Mouse (Mus musculus) hindbrain, embryonic 11.5 days (tissue): ENCODE data around the gene Twist2. TPM values are rescaled to one million over a fixed set of nuclear protein-coding genes. Genes with fewer than 3 reads are reported as not detected.

Experiments used
- ATAC-seq: fragments of 200-750 bp; cut with Nextera tagmentation; 2 replicates; pipeline ENCODE4 v1.8.0; 2017; ENCODE audit warnings: mild to moderate bottlenecking, moderate TSS enrichment, moderate library complexity; ENCODE audit not compliant: low FRiP score
- DNase-seq: peaks from one replicate; pipeline ENCODE4 v3.0.0-alpha.2; 2015; ENCODE audit warnings: low spot score
- H3K27ac ChIP-seq: fragments of 300-500 bp; sonication (generic); 2 replicates; pipeline ENCODE4 v1.5.1; 2014; ENCODE audit warnings: mild to moderate bottlenecking, low read depth, low read length
- H3K27me3 ChIP-seq: fragments of 300-500 bp; sonication (generic); 2 replicates; pipeline ENCODE4 v1.6.1; 2014; ENCODE audit warnings: mild to moderate bottlenecking, low read length, moderate library complexity, mixed read lengths; ENCODE audit not compliant: control insufficient read depth, insufficient read depth
- H3K36me3 ChIP-seq: fragments of 300-500 bp; sonication (generic); 2 replicates; pipeline ENCODE4 v1.6.1; 2014; ENCODE audit warnings: mild to moderate bottlenecking, low read length, moderate library complexity, mixed read lengths; ENCODE audit not compliant: control insufficient read depth, insufficient read depth
- H3K4me1 ChIP-seq: fragments of 300-500 bp; sonication (generic); replicated peaks from 2 replicates; pipeline ENCODE4 v1.6.1; 2014; ENCODE audit warnings: low read length, mixed read lengths; ENCODE audit not compliant: control insufficient read depth, insufficient read depth
- H3K4me2 ChIP-seq: fragments of 300-500 bp; sonication (generic); replicated peaks from 2 replicates; pipeline ENCODE4 v1.6.1; 2014; ENCODE audit warnings: mild to moderate bottlenecking, low read depth, low read length
- H3K4me3 ChIP-seq: fragments of 300-500 bp; sonication (generic); 2 replicates; pipeline ENCODE4 v1.5.1; 2014; ENCODE audit warnings: low read depth, low read length
- H3K9ac ChIP-seq: fragments of 300-500 bp; sonication (generic); 2 replicates; pipeline ENCODE4 v1.6.1; 2014; ENCODE audit warnings: low read depth, low read length
- H3K9me3 ChIP-seq: fragments of 300-500 bp; sonication (generic); 2 replicates; pipeline ENCODE4 v1.6.1; 2016; ENCODE audit warnings: low read length; ENCODE audit not compliant: control insufficient read depth
- WGBS: fragments of 180-500 bp; shearing (Covaris S2); extraction: QIAGEN DNeasy Blood & Tissue Kit; methylation state at CpG from one replicate; pipeline ENCODE4 v1.1.7; 2014; 5-methylcytosine and 5-hydroxymethylcytosine counted together
- polyA plus RNA-seq: library from polyadenylated mRNA; unstranded; fragments of >200 nt; fragmentation: Nextera tagmentation; extraction: Ambion mirVana; gene quantifications from 2 replicates; pipeline ENCODE4 v1.2.1, GENCODE M21; 2014

The Twist2 gene
- 16.3 and 23.2 TPM in 2 replicates for polyA plus RNA-seq

DNA sequence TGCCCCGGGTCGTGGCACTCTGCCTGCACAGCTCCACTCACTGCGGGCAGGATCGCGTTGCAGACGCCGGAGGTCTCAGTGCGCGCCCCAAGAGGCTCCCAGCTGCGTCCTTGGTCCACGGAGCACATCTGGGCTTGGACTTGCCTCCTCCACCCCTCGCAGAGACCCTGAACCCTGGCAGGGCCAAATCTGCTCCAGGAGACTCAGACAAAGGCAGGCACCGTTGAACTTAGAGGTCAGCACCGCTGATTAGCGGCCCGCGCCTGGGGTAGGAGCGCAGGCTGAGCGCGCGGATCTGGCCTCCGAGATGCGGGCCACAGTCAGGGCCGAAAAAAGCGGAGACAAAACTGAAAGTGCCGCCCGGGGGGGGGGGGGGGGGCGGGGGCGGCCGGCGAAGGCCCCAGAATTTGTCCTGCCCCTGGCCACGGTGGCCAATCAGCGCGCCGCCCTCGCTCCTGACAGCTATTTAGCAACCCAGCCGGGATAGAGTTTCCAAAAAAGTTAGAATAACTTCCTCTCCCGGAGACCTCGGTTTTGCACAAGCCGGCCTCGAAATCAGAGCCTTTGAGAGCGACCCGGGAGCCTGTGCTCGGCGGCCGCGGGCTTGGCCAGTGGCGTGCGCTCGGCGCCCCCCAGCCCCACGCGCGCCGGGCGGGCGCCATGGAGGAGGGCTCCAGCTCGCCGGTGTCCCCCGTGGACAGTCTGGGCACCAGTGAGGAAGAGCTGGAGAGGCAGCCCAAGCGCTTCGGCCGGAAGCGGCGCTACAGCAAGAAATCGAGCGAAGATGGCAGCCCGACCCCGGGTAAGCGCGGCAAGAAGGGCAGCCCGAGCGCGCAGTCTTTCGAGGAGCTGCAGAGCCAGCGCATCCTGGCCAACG, at the start of gene Twist2:
Twist2 (plus strand) TSS at position 495 of the 877 bp plus-strand sequence.
- Histone ChIP-seq H3K4me2 (peak within 1 kb of the TSS; percentile 79), H3K27ac (peak within 1 kb of the TSS; percentile 49), H3K4me1 (peaks cover 4% of the 10 kb centered on the region; the same call in 1 of the 2 replicates), H3K27me3 (peaks cover 42% of the 10 kb centered on the region), H3K9me3 (no peaks in the 10 kb centered on the region), H3K9ac (peak within 1 kb of the TSS; percentile 42), H3K36me3 (no peaks in the 10 kb centered on the region), H3K4me3 (peak within 1 kb of the TSS; percentile 46)
- DNase-seq (peak; percentile 58), ATAC-seq (no peak)
- under 1% methylated on average over 70 of the region's 77 CpGs for WGBS

DNA sequence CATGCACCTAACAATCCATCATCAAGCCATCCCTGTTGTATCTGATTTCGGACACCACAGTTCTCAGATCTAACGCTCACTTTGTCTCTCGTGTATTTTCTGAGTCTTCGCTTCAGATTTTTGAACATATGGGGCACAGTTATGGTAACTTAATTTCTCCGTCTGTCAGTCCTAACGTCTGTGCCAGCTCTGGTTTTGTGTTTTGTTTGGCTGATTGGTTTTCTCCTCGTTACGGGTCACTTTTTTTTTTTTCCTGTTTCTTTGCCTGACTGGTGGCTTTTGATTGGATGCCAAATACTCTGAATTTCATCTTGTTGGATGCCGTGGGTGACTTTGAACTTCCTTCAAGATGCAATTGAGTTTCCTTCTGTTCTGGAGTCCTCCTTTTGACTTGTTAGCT, 48.3 kb upstream of the Twist2 start:
- 80% methylated on average over 9 of the region's 9 CpGs for WGBS
- no peak for DNase-seq

DNA sequence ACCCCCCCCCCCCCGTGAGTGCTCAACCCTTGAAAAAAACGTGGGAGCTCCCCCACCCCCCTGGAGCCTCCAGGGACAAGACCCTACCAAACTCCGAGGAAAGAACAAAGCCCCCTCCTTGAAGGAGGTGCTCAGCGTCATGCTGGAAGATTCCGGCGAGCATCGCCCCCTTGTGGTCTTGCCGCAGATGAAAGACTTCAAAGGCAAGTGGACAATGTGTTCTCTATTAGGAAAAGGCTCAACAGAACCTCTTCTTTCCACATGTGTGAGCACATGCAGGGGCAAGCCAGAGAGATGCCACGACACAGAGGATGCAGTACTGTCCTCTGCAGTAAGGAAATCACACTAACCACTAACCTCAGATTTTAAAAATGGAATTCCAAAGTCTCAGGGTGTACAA, 46.2 kb upstream of the Twist2 start:
- H3K4me2 ChIP-seq: peak overlapping the region; percentile 25
- DNase-seq (peak; percentile 89), ATAC-seq (peak; percentile 70)
- no peaks in the 10 kb centered on the region for H3K27me3 ChIP-seq
- H3K9ac ChIP-seq: peak overlapping the region; percentile 35; the same call in 1 of the 2 replicates
- no peaks in the 10 kb centered on the region for H3K36me3 ChIP-seq
- H3K4me1 ChIP-seq: peaks cover 12% of the 10 kb centered on the region
- 1% methylated on average over 9 of the region's 9 CpGs for WGBS
- no peak overlapping the region for H3K27ac ChIP-seq
- no peak overlapping the region for H3K4me3 ChIP-seq
- no peaks in the 10 kb centered on the region for H3K9me3 ChIP-seq

More for the DNA sequence above, 48.3 kb upstream of the Twist2 start:
- Histone ChIP-seq H3K9me3 (no peaks in the 10 kb centered on the region), H3K4me1 (peaks cover 2% of the 10 kb centered on the region; the same call in 1 of the 2 replicates), H3K36me3 (no peaks in the 10 kb centered on the region), H3K27me3 (peaks cover 2% of the 10 kb centered on the region; the same call in 1 of the 2 replicates), H3K27ac (no peak overlapping the region), H3K4me2 (no peak overlapping the region), H3K9ac (no peak overlapping the region), H3K4me3 (no peak overlapping the region)
- ATAC-seq: no peak

DNA sequence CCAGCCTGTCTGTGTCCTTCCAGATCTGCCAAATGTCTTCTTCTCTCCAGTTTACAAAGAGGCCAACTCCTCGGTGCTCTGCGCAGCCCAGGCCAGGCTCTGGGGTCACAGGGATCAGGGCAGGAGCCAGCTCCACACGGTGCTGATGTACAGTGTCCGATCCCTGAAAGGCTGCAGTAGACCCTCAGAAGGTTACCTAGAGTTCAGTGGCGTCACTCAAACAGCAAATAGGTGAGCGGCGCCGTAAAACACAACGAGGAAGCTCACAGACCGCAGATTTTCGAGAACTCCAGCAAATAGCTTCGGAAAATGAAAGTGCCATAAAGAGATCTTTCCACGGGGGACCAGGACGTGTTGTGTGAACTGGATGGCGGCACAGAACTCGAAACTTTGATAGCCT, 44.0 kb upstream of the Twist2 start:
- 49% methylated on average over 16 of the region's 16 CpGs for WGBS
- H3K36me3 ChIP-seq: no peaks in the 10 kb centered on the region
- H3K4me3 ChIP-seq: no peak overlapping the region
- H3K27ac ChIP-seq: no peak overlapping the region
- H3K27me3 ChIP-seq: no peaks in the 10 kb centered on the region
- H3K9me3 ChIP-seq: no peaks in the 10 kb centered on the region
- ATAC-seq: no peak
- H3K9ac ChIP-seq: no peak overlapping the region
- no peak for DNase-seq
- peaks cover 13% of the 10 kb centered on the region for H3K4me1 ChIP-seq
- H3K4me2 ChIP-seq: no peak overlapping the region

DNA sequence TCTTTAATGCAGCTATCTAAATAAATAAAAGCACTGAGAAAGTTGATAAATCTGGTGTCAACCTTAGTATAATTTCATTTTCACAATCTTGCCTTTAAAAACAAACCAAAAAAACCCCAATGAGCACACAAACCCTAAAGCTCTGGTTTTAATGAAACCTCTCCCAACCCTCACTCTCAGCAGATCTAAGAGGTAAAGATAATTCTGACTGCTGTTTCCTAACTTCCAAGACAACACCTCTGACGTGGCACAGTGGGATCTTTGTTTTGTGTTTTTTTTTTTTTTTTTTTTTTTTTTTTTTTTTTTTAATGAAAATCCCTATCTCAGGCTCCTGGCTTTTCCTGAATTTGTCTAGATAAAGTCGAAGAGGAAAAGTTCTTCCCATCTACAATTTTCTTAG, 43.1 kb upstream of the Twist2 start:
- 37% methylated on average over 2 of the region's 2 CpGs for WGBS
- no peaks in the 10 kb centered on the region for H3K9me3 ChIP-seq
- no peak for ATAC-seq
- no peak overlapping the region for H3K4me3 ChIP-seq
- peaks cover 13% of the 10 kb centered on the region for H3K4me1 ChIP-seq
- DNase-seq: no peak
- no peak overlapping the region for H3K9ac ChIP-seq
- H3K27me3 ChIP-seq: no peaks in the 10 kb centered on the region
- H3K4me2 ChIP-seq: no peak overlapping the region
- H3K27ac ChIP-seq: no peak overlapping the region
- H3K36me3 ChIP-seq: no peaks in the 10 kb centered on the region

GRCm38 (mm10) chr1:91758600-91759515, 42.4 kb upstream of the Twist2 start:
- DNase-seq: peak; percentile 46
- H3K4me3 ChIP-seq: no peak overlapping the region
- H3K9ac ChIP-seq: no peak overlapping the region
- peaks cover 13% of the 10 kb centered on the region for H3K4me1 ChIP-seq
- 0 out of 2 replicates have a peak overlapping the region, but pooled peaks have one; percentile 4 for H3K27ac ChIP-seq
- no peaks in the 10 kb centered on the region for H3K27me3 ChIP-seq
- no peaks in the 10 kb centered on the region for H3K36me3 ChIP-seq
- 0 out of 2 replicates have a peak, but pooled peaks have one; percentile 45 for ATAC-seq
- no peaks in the 10 kb centered on the region for H3K9me3 ChIP-seq
- 33% methylated on average over 12 of the region's 12 CpGs for WGBS
- H3K4me2 ChIP-seq: no peak overlapping the region

- ATAC-seq (0 out of 2 replicates have a peak, but pooled peaks have one; percentile 35), DNase-seq (peak; percentile 66)
- H3K9me3 ChIP-seq: no peaks in the 10 kb centered on the region
- no peaks in the 10 kb centered on the region for H3K27me3 ChIP-seq
- 42% methylated on average over 14 of the region's 14 CpGs for WGBS
- no peaks in the 10 kb centered on the region for H3K36me3 ChIP-seq
- no peak overlapping the region for H3K9ac ChIP-seq
- H3K4me1 ChIP-seq: peaks cover 13% of the 10 kb centered on the region
- H3K4me2 ChIP-seq: no peak overlapping the region
- H3K27ac ChIP-seq: no peak overlapping the region
- no peak overlapping the region for H3K4me3 ChIP-seq
Observed at GRCm38 (mm10) chr1:91760140-91760986, 40.9 kb upstream of the Twist2 start.
